Mouse (Mus musculus): ENCODE data around the gene Mdm1.

DNA sequence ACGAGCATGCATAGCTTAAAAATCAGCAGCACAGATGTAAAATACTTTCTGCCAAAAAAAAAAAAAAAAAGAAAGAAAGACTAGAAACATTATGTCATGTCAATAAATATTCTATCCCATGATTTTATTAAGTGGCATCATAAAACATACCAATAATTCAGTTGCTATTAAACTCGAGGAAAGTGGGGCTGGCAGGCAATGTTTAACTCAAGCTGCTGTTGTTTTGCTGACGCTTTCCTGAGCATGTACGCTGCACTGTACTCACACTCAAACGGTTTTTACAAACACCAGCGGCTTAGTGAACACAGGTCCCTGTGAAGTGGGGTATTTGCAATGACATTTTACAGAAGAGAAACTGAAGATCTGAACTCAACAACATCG, 30.7 kb upstream of the Mdm1 start:
- TF ChIP-seq CTCF (IDR thresholded peaks at IDR 0.05; ENCODE audit: insufficient read depth, low read depth, low read length) (no peak), POLR2A (IDR thresholded peaks at IDR 0.05; ENCODE audit: insufficient read depth, low read depth, low read length) (no peak)
